Mouse (Mus musculus) CH12.LX (cell line): ENCODE results near the gene C1qtnf5.
A peak's percentile ranks its signal among the peaks of the same experiment; 100 is the strongest.

ENCODE experiments used
- CHD1 ChIP-seq: IDR thresholded peaks from 2 replicates; pipeline ENCODE4 v1.6.1; 2012; ENCODE audit warnings: low read depth, low read length, improper control_type of control experiment, inconsistent platforms
- CTCF ChIP-seq, 2 experiments: IDR thresholded peaks in 1 of 2; conservative IDR thresholded peaks in 1 of 2; 2 replicates each; pipeline ENCODE4 v1.5.1; 2011 to 2012; ENCODE audit warnings: low read depth in 2 of 2, low read length in 2 of 2, improper control_type of control experiment in 1 of 2, inconsistent platforms in 1 of 2, mild to moderate bottlenecking in 1 of 2, moderate library complexity in 1 of 2
- E2F4 ChIP-seq: IDR thresholded peaks from 2 replicates; pipeline ENCODE4 v1.6.1; 2011; ENCODE audit warnings: low read depth, low read length, improper control_type of control experiment; ENCODE audit not compliant: insufficient replicate concordance
- EP300 ChIP-seq: IDR thresholded peaks from 2 replicates; pipeline ENCODE4 v1.6.1; 2011; ENCODE audit warnings: low read length, improper control_type of control experiment
- MAX ChIP-seq: IDR thresholded peaks from 2 replicates; pipeline ENCODE4 v1.6.1; 2011; ENCODE audit warnings: low read length, improper control_type of control experiment
- MEF2A ChIP-seq: IDR thresholded peaks from 2 replicates; pipeline ENCODE4 v1.6.1; 2014; ENCODE audit warnings: low read depth, mild to moderate bottlenecking, inconsistent platforms, low read length, improper control_type of control experiment, borderline replicate concordance
- MYC ChIP-seq: IDR thresholded peaks from 2 replicates; pipeline ENCODE4 v1.6.1; 2011; ENCODE audit warnings: low read depth, mild to moderate bottlenecking, improper control_type of control experiment, low read length
- PAX5 ChIP-seq: IDR thresholded peaks from 2 replicates; pipeline ENCODE4 v1.6.1; 2012; ENCODE audit warnings: low read length, inconsistent platforms, mixed read lengths
- POLR2A ChIP-seq: IDR thresholded peaks from 2 replicates; pipeline ENCODE4 v1.6.1; 2011; ENCODE audit warnings: low read depth, mild to moderate bottlenecking, improper control_type of control experiment, low read length
- RCOR1 ChIP-seq: conservative IDR thresholded peaks from 2 replicates; pipeline ENCODE4 v1.6.1; 2012; ENCODE audit warnings: low read depth, mild to moderate bottlenecking, inconsistent platforms, low read length, improper control_type of control experiment
- TCF12 ChIP-seq: IDR thresholded peaks from 2 replicates; pipeline ENCODE4 v1.6.1; 2014; ENCODE audit warnings: low read depth, mild to moderate bottlenecking, inconsistent platforms, low read length, improper control_type of control experiment
- ZMIZ1 ChIP-seq: IDR thresholded peaks from 2 replicates; pipeline ENCODE4 v1.6.1; 2012; ENCODE audit warnings: low read depth, mild to moderate bottlenecking, inconsistent platforms, low read length, improper control_type of control experiment

DNA sequence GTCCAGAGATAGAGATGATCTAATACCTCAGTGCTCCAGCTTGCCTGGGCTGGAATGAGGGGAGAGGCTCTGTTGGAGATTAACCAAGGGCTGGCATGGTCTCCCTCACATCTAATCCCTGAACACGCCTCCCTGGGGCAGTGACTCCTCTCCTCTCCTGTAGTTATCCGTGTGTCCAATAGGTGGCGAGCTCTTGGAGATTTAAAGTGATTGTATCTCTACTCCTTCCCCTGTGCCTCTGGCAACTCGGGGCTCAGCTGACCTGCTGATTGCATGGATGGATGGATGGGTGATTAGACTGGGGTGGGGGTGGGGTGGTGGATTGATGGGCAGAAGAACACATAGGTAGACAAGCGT lies 30.3 kb upstream of the C1qtnf5 start:
- TF ChIP-seq MYC = no peak
- TF ChIP-seq CTCF (conservative IDR thresholded peaks at IDR 0.05 in 1 of 2, IDR thresholded peaks at IDR 0.05 in 1 of 2; ENCODE audit: low read depth in 2 of 2, low read length in 2 of 2) = peak; percentile 33 to 72; a peak in 3 of 4 replicates
- no peak for TF ChIP-seq ZMIZ1
- no peak for TF ChIP-seq EP300
- TF ChIP-seq POLR2A = no peak
- TF ChIP-seq CHD1 = no peak
- no peak for TF ChIP-seq E2F4
- no peak for TF ChIP-seq TCF12
- TF ChIP-seq RCOR1 = no peak
- TF ChIP-seq PAX5 = no peak
- TF ChIP-seq MAX = no peak
- TF ChIP-seq MEF2A = no peak
